Comparison of ENCODE assay signal across 25 mouse cellular contexts in the genomic region with DNA sequence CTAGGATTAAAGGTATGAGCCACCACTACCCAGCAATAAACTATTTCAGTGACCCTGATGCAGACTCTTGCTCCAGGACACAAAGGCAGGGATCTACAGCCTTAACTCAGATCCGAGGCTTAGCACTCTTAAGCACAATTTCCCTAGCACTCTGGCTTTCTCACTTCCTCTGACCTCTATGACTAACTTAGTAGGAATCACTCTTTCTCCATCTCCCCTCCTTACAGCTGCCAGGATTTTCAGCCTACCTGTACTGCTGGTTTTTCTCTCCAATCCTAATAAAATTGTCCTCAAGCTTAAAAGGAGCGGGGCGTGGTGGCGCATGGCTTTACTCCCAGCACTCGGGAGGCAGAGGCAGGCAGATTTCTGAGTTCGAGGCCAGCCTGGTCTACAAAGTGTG. TPM values are rescaled to one million over a fixed set of nuclear protein-coding genes. Genes with fewer than 3 reads are reported as not detected.
A peak's percentile ranks its signal among the peaks of the same experiment; 100 is the strongest.
DNase-seq lines count a peak whose midpoint lies in the region; ATAC-seq lines count a peak whose summit lies in the region.
"Had no signal": no experiment of that assay in that cellular context is flagged by ENCODE, and none has a peak within 500 bp of the region (broad histone marks: within the 10 kb centered on the region; RNA-seq: fewer than 3 reads in every experiment).

No protein-coding gene starts in this region.

- WGBS in midbrain, embryonic 11.5 days = 96% methylated on average over 6 of the region's 6 CpGs
- WGBS in midbrain, embryonic 13.5 days = 96% methylated on average over 6 of the region's 6 CpGs

- H3K9ac ChIP-seq in midbrain, embryonic 11.5 days (ENCODE audit: low read length) = no peak overlapping the region
- H3K9ac ChIP-seq in midbrain, embryonic 13.5 days (replicated peaks) = no peak overlapping the region
- H3K9ac ChIP-seq: embryonic facial prominence, embryonic 12.5 days; forebrain, embryonic 13.5 days; forebrain, embryonic 15.5 days; forebrain, postnatal 0 days had no signal

- H3K36me3 ChIP-seq in midbrain, embryonic 11.5 days (ENCODE audit: control insufficient read depth, insufficient read depth, low read length) = no peaks in the 10 kb centered on the region
- H3K36me3 ChIP-seq in midbrain, embryonic 13.5 days = no peaks in the 10 kb centered on the region
- H3K36me3 ChIP-seq: embryonic facial prominence, embryonic 10.5 days; embryonic facial prominence, embryonic 12.5 days; forebrain, embryonic 15.5 days had no signal

- no peak for ATAC-seq in midbrain, embryonic 11.5 days (ENCODE audit: low FRiP score)
- ATAC-seq in midbrain, embryonic 13.5 days = no peak
- ATAC-seq: CD4-positive, CD25-positive, alpha-beta regulatory T cell, adult 4 months; forebrain, embryonic 13.5 days; forebrain, embryonic 15.5 days; forebrain, postnatal 0 days had no signal

- H3K27ac ChIP-seq in midbrain, embryonic 11.5 days (ENCODE audit: low read depth, low read length) = no peak overlapping the region
- no peak overlapping the region for H3K27ac ChIP-seq in midbrain, embryonic 13.5 days
- H3K27ac ChIP-seq: embryonic facial prominence, embryonic 10.5 days; embryonic facial prominence, embryonic 12.5 days; forebrain, embryonic 13.5 days; forebrain, embryonic 15.5 days had no signal

- peak; percentile 56 for DNase-seq in midbrain, embryonic 11.5 days (ENCODE audit: low spot score, missing footprints)
- DNase-seq in ES-CJ7 (ENCODE audit: low read depth, low spot score) = peak; percentile 18
- DNase-seq in cerebellum, adult 9-10 months = no peak
- no peak for DNase-seq in T-cell, adult 2 months (ENCODE audit: low spot score)
- DNase-seq: adrenal gland, adult 2 months; adrenal gland, postnatal 10 days; adrenal gland, postnatal 25 days; B cell, adult 2 months; cerebellum, adult 11 months; cerebellum, adult 18-20 months; cerebellum, adult 8-10 months; cerebellum, postnatal 10 days; cerebellum, postnatal 25 days; forebrain, postnatal 0 days had no signal

- no peaks in the 10 kb centered on the region for H3K27me3 ChIP-seq in midbrain, embryonic 11.5 days (ENCODE audit: control insufficient read depth, insufficient read depth, low read length)
- H3K27me3 ChIP-seq in midbrain, embryonic 13.5 days = no peaks in the 10 kb centered on the region
- H3K27me3 ChIP-seq: CH12.LX; embryonic facial prominence, embryonic 12.5 days; forebrain, embryonic 13.5 days; forebrain, embryonic 15.5 days had no signal

- no peak overlapping the region for H3K4me2 ChIP-seq in midbrain, embryonic 11.5 days
- H3K4me2 ChIP-seq in midbrain, embryonic 13.5 days (replicated peaks) = no peak overlapping the region
- H3K4me2 ChIP-seq: embryonic facial prominence, embryonic 12.5 days; forebrain, embryonic 13.5 days; forebrain, embryonic 15.5 days had no signal

- no peaks in the 10 kb centered on the region for H3K4me1 ChIP-seq in midbrain, embryonic 11.5 days (ENCODE audit: control insufficient read depth, insufficient read depth, low read length)
- H3K4me1 ChIP-seq in midbrain, embryonic 13.5 days (replicated peaks) = no peaks in the 10 kb centered on the region
- H3K4me1 ChIP-seq: embryonic facial prominence, embryonic 10.5 days; embryonic facial prominence, embryonic 12.5 days; forebrain, embryonic 13.5 days; forebrain, embryonic 15.5 days had no signal

- H3K9me3 ChIP-seq in midbrain, embryonic 11.5 days (ENCODE audit: control insufficient read depth, low read length) = no peaks in the 10 kb centered on the region
- no peaks in the 10 kb centered on the region for H3K9me3 ChIP-seq in midbrain, embryonic 13.5 days
- H3K9me3 ChIP-seq: embryonic facial prominence, embryonic 10.5 days; embryonic facial prominence, embryonic 12.5 days; forebrain, embryonic 13.5 days; forebrain, embryonic 15.5 days had no signal

- no peak overlapping the region for H3K4me3 ChIP-seq in midbrain, embryonic 11.5 days (ENCODE audit: low read depth, low read length)
- no peak overlapping the region for H3K4me3 ChIP-seq in midbrain, embryonic 13.5 days (replicated peaks)
- H3K4me3 ChIP-seq: embryonic facial prominence, embryonic 10.5 days; embryonic facial prominence, embryonic 12.5 days; forebrain, embryonic 13.5 days; forebrain, embryonic 15.5 days had no signal

RNA-seq across cellular contexts. Expression of gene A930004D18Rik, which starts 20.2 kb away (rescaled TPM):
- 10.5 and 11.6 TPM in 2 replicates for polyA plus RNA-seq in midbrain, embryonic 11.5 days (2014; fragmentation: Nextera tagmentation; extraction: Ambion mirVana)
- polyA plus RNA-seq in midbrain, embryonic 13.5 days (2015; fragmentation: Nextera tagmentation; extraction: Ambion mirVana) = 14.7 and 17.1 TPM in 2 replicates

RNA-seq across cellular contexts. Expression of gene H2al2a, which starts 20.6 kb away (rescaled TPM):
- not detected in 2 replicates for polyA plus RNA-seq in midbrain, embryonic 11.5 days (2014; fragmentation: Nextera tagmentation; extraction: Ambion mirVana)
- not detected in 2 replicates for polyA plus RNA-seq in midbrain, embryonic 13.5 days (2015; fragmentation: Nextera tagmentation; extraction: Ambion mirVana)
- polyA plus RNA-seq: adrenal gland, adult 2 months; brain, embryonic 14.5 days; CD4-positive, CD25-positive, alpha-beta regulatory T cell, adult 4 months; cortical plate, adult 2 months; embryonic facial prominence, embryonic 10.5 days; embryonic facial prominence, embryonic 12.5 days; embryonic facial prominence, embryonic 14.5 days; forebrain, embryonic 11.5 days; forebrain, embryonic 13.5 days; forebrain, embryonic 15.5 days; forebrain, postnatal 0 days had no signal

RNA-seq across cellular contexts. Expression of gene Skida1, which starts 31.5 kb away (rescaled TPM):
- 22.9 and 23.4 TPM in 2 replicates for polyA plus RNA-seq in midbrain, embryonic 11.5 days (2014; fragmentation: Nextera tagmentation; extraction: Ambion mirVana)
- 17.8 and 18.3 TPM in 2 replicates for polyA plus RNA-seq in midbrain, embryonic 13.5 days (2015; fragmentation: Nextera tagmentation; extraction: Ambion mirVana)

RNA-seq across cellular contexts. Expression of gene Mllt10, which starts 37.7 kb away (rescaled TPM):
- polyA plus RNA-seq in midbrain, embryonic 11.5 days (2014; fragmentation: Nextera tagmentation; extraction: Ambion mirVana) = 54.1 and 57.2 TPM in 2 replicates
- 69.6 and 75.2 TPM in 2 replicates for polyA plus RNA-seq in midbrain, embryonic 13.5 days (2015; fragmentation: Nextera tagmentation; extraction: Ambion mirVana)

Comparison
In these comparisons a context has a peak if more than half of its experiments do, and no peak if none do; other contexts are left out.
1. DNase-seq: peak in midbrain, embryonic 11.5 days (single experiment) and ES-CJ7 (single experiment); none in cerebellum, adult 9-10 months (single experiment) and T-cell, adult 2 months (single experiment).